Mouse (Mus musculus) intestine, postnatal 0 days (tissue): ENCODE data around the gene Lrrc4c. TPM values are rescaled to one million over a fixed set of nuclear protein-coding genes. Genes with fewer than 3 reads are reported as not detected.

Experiments
- ATAC-seq: fragments of 200-750 bp; cut with Nextera tagmentation; 2 replicates; pipeline ENCODE4 v1.8.0; 2017; ENCODE audit warnings: mild to moderate bottlenecking, moderate TSS enrichment, moderate library complexity
- H3K27ac ChIP-seq: fragments of 300-500 bp; sonication (generic); 2 replicates; pipeline ENCODE4 v1.5.1; 2014; ENCODE audit warnings: mild to moderate bottlenecking, low read depth, low read length, moderate library complexity
- H3K27me3 ChIP-seq: fragments of 300-500 bp; sonication (generic); replicated peaks from 2 replicates; pipeline ENCODE4 v1.6.1; 2014; ENCODE audit warnings: low read length, mixed read lengths; ENCODE audit not compliant: control insufficient read depth, insufficient read depth
- H3K36me3 ChIP-seq: fragments of 300-500 bp; sonication (generic); 2 replicates; pipeline ENCODE4 v1.6.1; 2014; ENCODE audit warnings: mild to moderate bottlenecking, moderate library complexity; ENCODE audit not compliant: control insufficient read depth, insufficient read depth
- H3K4me1 ChIP-seq: fragments of 300-500 bp; sonication (generic); replicated peaks from 2 replicates; pipeline ENCODE4 v1.6.1; 2014; ENCODE audit warnings: antibody characterized with exemption, low read length, mixed read lengths; ENCODE audit not compliant: control insufficient read depth, insufficient read depth
- H3K4me2 ChIP-seq: fragments of 300-500 bp; sonication (generic); replicated peaks from 2 replicates; pipeline ENCODE4 v1.6.1; 2014; ENCODE audit warnings: low read depth, mild to moderate bottlenecking, moderate library complexity
- H3K4me3 ChIP-seq: fragments of 300-500 bp; sonication (generic); 2 replicates; pipeline ENCODE4 v1.5.1; 2014; ENCODE audit warnings: low read depth, low read length
- H3K9ac ChIP-seq: fragments of 300-500 bp; sonication (generic); 2 replicates; pipeline ENCODE4 v1.6.1; 2014; ENCODE audit warnings: mild to moderate bottlenecking, low read depth, low read length
- H3K9me3 ChIP-seq: fragments of 300-500 bp; sonication (generic); 2 replicates; pipeline ENCODE4 v1.6.1; 2016; ENCODE audit warnings: mixed run types; ENCODE audit not compliant: control insufficient read depth
- CTCF ChIP-seq: sonication (generic); IDR thresholded peaks from 2 replicates; pipeline ENCODE4 v1.5.1; 2016; ENCODE audit warnings: low read depth, mild to moderate bottlenecking, control low read depth, antibody characterized with exemption, moderate library complexity
- WGBS: fragments of 180-500 bp; shearing (Covaris S2); extraction: QIAGEN DNeasy Blood & Tissue Kit; methylation state at CpG from one replicate; pipeline ENCODE4 v1.1.7; 2014; 5-methylcytosine and 5-hydroxymethylcytosine counted together
- polyA plus RNA-seq: library from polyadenylated mRNA; unstranded; fragments of >200 nt; fragmentation: Nextera tagmentation; extraction: Ambion mirVana; gene quantifications from 2 replicates; pipeline ENCODE4 v1.2.1, GENCODE M21; 2015

Lrrc4c gene
- polyA plus RNA-seq, 1 experiment from 2014 or later = 1.2 TPM

DNA sequence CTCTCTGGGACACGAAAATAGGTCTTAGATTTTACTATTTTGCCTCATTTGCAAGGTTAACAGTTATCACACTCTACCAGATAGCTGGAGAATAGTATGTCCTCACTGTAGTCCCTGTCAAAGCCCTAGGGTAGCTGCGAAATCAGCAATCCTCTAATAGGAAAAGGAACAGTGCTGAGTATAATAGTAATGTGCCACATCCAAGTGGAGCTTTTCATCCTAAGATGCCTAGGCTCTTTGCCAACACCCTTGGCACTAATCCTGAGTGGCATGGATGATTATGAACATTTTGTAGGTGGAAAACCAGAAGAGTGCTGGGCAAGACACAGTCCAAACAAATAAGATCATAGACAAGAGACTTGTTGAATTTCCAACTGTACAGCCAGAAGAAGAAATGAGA lies 981.7 kb downstream of the Lrrc4c start:
- TF ChIP-seq CTCF = no peak

DNA sequence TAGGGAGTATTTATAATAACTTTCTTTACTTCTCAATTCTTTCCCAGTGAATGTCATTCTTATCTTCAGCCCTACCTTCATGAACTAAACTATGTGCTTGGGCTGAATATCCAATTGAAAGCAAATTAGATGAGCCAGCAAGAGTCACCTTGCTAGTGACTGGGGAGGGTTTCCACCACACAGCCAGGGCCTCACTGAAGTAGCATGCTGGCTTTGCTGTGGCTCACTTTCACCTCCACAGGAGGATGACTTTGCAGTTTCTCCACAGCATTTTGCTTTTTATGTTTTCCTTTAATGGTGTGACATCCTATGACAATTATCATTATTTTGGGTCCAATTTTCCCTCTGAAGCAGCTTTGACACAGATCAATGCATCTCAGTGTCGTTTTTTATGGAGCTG lies 1000.0 kb downstream of the Lrrc4c start:
- H3K27ac ChIP-seq = no peak overlapping the region
- no peak overlapping the region for H3K4me2 ChIP-seq
- TF ChIP-seq CTCF = no peak
- H3K27me3 ChIP-seq = no peaks in the 10 kb centered on the region
- no peaks in the 10 kb centered on the region for H3K4me1 ChIP-seq
- no peak overlapping the region for H3K4me3 ChIP-seq
- 67% methylated on average over 1 of the region's 1 CpGs for WGBS
- ATAC-seq = no peak
- H3K9me3 ChIP-seq = no peaks in the 10 kb centered on the region
- H3K9ac ChIP-seq = no peak overlapping the region
- H3K36me3 ChIP-seq = no peaks in the 10 kb centered on the region

More for the DNA sequence above, 981.7 kb downstream of the Lrrc4c start:
- Histone ChIP-seq H3K27ac (no peak overlapping the region), H3K36me3 (no peaks in the 10 kb centered on the region), H3K9me3 (no peaks in the 10 kb centered on the region), H3K9ac (no peak overlapping the region), H3K4me2 (no peak overlapping the region), H3K4me3 (no peak overlapping the region), H3K27me3 (no peaks in the 10 kb centered on the region), H3K4me1 (no peaks in the 10 kb centered on the region)
- WGBS = 63% methylated on average over 2 of the region's 2 CpGs
- ATAC-seq = no peak

DNA sequence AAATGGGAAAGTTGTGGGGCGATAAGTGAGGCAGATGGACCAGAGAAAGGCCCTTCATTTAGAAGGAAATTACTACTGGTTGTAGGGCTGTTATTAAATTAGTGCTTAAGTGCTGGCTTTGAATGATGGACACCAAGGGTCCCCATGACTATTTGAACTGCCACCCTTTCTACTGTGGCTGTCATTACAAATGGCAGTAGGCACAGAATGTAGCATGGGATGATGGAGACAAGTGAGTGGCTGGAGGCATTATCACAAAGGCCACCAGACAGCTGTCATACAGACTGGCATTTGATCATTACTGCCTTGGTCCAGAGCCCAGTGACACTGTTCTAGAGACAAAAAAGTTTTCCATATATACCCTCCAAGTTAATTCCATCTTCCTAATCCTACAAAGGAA lies 1000.6 kb downstream of the Lrrc4c start:
- Histone ChIP-seq H3K4me1 (no peaks in the 10 kb centered on the region), H3K27ac (no peak overlapping the region), H3K4me3 (no peak overlapping the region), H3K9ac (no peak overlapping the region), H3K36me3 (no peaks in the 10 kb centered on the region), H3K4me2 (no peak overlapping the region), H3K27me3 (no peaks in the 10 kb centered on the region), H3K9me3 (no peaks in the 10 kb centered on the region)
- WGBS = 86% methylated on average over 1 of the region's 1 CpGs
- TF ChIP-seq CTCF = no peak
- no peak for ATAC-seq

DNA sequence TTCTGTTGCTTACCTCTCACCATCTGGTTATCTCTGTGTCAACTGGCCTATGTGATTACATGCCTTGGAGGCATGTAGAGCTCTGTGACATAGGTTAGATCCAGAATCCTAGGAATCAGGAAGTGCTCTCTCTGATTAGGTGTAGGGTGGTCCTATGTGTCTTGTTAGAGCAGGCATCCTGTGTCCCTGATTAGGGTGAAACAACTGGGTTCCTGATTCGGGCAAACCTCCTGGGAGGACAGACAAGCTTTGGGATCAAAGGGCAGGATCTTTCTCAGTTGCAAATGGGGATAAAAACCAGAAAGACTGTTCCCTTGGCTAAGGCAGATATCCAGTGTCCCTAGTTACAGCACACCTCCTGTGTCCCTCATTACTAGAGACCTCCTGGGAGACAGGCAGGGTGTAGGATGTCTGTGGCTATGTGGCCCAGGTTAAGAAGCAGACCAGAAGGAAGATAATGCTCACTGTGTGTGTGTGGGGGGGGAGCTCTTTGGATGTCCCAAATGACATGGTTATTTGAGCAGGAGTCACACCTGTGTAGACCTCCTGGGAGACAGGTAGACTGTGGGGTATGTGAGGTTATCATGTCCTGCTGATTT lies 1014.2 kb downstream of the Lrrc4c start:
- 58% methylated on average over 1 of the region's 1 CpGs for WGBS
- ATAC-seq = no peak

DNA sequence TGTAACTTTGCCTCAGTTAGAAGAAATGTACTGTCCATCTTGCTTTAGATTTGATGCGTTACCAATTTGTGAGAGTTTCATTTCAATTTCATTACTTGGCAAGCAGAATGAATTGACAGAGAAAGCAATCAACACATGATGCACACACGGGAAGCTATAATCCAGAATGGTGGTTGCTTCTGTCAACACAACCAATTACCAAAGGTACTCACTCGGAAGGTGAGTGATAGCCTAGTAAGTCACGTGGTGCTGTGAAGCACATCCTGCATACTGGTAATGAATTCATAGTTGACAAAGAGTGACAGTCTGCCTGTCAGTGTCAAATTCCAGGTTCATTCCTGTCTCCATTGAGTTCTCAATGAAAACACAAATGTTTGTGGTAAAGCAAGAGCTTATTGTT lies 1021.7 kb downstream of the Lrrc4c start:
- no peak for TF ChIP-seq CTCF
- 77% methylated on average over 4 of the region's 4 CpGs for WGBS
- no peak for ATAC-seq

More for the DNA sequence above, 1014.2 kb downstream of the Lrrc4c start:
- H3K4me1 ChIP-seq = no peaks in the 10 kb centered on the region
- 0 out of 2 replicates have a peak, but pooled peaks cover 3% of the 10 kb centered on the region for H3K9me3 ChIP-seq
- no peak overlapping the region for H3K4me3 ChIP-seq
- H3K9ac ChIP-seq = no peak overlapping the region
- H3K27ac ChIP-seq = no peak overlapping the region
- no peaks in the 10 kb centered on the region for H3K27me3 ChIP-seq
- TF ChIP-seq CTCF = no peak
- H3K4me2 ChIP-seq = no peak overlapping the region
- no peaks in the 10 kb centered on the region for H3K36me3 ChIP-seq

DNA sequence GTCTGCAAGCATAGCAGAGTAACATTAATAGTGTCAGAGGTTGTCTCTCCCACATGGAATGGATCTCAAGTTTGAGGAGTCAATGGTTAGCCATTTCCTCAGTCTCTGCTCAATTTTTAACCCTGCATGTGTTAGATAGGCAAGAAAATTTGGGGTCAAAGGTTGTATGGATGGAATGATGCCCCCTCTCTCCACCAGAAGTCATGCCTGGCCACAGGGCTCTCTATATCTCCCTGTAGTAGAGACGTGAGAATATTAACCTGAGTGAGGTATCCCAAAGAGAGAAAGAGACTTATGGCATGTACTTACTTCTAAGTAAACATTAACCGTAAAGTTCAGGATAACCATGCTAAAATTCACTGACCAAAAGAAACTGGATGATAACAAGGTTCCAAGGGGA lies 1043.3 kb downstream of the Lrrc4c start:
- no peaks in the 10 kb centered on the region for H3K4me1 ChIP-seq
- 85% methylated on average over 2 of the region's 2 CpGs for WGBS
- ATAC-seq = no peak
- no peak overlapping the region for H3K9ac ChIP-seq
- H3K9me3 ChIP-seq = no peaks in the 10 kb centered on the region
- H3K36me3 ChIP-seq = no peaks in the 10 kb centered on the region
- no peak overlapping the region for H3K4me2 ChIP-seq
- H3K4me3 ChIP-seq = no peak overlapping the region
- no peaks in the 10 kb centered on the region for H3K27me3 ChIP-seq
- H3K27ac ChIP-seq = no peak overlapping the region
- TF ChIP-seq CTCF = no peak

More for the DNA sequence above, 1021.7 kb downstream of the Lrrc4c start:
- no peaks in the 10 kb centered on the region for H3K4me1 ChIP-seq
- H3K9me3 ChIP-seq = no peaks in the 10 kb centered on the region
- H3K4me3 ChIP-seq = no peak overlapping the region
- H3K27ac ChIP-seq = no peak overlapping the region
- no peak overlapping the region for H3K4me2 ChIP-seq
- H3K9ac ChIP-seq = no peak overlapping the region
- no peaks in the 10 kb centered on the region for H3K27me3 ChIP-seq
- H3K36me3 ChIP-seq = no peaks in the 10 kb centered on the region

DNA sequence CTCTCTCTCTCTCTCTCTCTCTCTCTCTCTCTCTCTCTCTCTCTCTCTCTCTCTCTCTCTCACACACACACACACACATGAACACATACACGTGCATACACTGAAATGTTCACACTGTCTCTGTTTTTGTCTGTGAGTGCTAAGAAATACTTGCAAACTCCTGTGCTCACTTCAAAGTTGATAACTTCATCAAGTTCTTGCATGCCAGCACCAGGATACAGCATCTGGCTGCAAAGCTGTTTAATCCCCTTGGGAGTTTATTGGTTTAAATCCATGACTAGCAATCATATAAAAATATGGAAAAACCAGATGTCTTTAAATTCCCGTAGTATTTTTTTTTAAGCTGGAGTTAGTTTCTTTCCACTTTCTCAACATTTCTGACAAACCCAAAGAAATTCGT lies 1052.0 kb downstream of the Lrrc4c start:
- H3K4me2 ChIP-seq = no peak overlapping the region
- no peak overlapping the region for H3K9ac ChIP-seq
- H3K27ac ChIP-seq = no peak overlapping the region
- 69% methylated on average over 3 of the region's 3 CpGs for WGBS
- no peak overlapping the region for H3K4me3 ChIP-seq
- no peak for ATAC-seq
- H3K36me3 ChIP-seq = no peaks in the 10 kb centered on the region
- TF ChIP-seq CTCF = no peak
- H3K9me3 ChIP-seq = no peaks in the 10 kb centered on the region
- H3K27me3 ChIP-seq = no peaks in the 10 kb centered on the region
- H3K4me1 ChIP-seq = no peaks in the 10 kb centered on the region
